Mouse (Mus musculus) heart, postnatal 0 days (tissue): ENCODE results near the gene Gm17304.

ENCODE experiments used
- CTCF ChIP-seq: IDR thresholded peaks from 2 replicates; pipeline ENCODE4 v1.5.1; 2016; ENCODE audit warnings: antibody characterized with exemption, control low read depth, low read depth
- EP300 ChIP-seq: IDR thresholded peaks from 2 replicates; pipeline ENCODE4 v1.6.1; 2016; ENCODE audit warnings: antibody characterized with exemption, low read depth

DNA sequence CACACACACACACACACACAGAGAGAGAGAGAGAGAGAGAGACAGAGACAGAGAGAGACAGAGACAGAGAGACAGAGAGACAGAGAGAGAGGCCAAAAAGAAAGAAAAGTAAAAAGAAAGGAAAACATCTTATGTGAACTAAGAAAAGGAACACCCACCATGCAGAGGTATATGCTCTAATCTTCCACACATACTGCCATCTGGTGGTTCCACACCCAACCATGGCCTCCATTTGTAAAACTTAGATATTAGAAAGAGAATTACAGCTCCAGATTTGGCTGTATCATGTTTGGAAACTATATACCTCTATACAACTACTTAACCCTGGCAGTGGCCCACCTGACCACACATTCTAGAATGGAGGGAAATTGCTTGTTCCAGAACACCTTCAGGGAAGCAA, 14.5 kb upstream of the Gm17304 start:
- TF ChIP-seq CTCF (0 out of 2 replicates have a peak, but pooled peaks have one; percentile 6), EP300 (no peak)
